Mouse (Mus musculus) midbrain, embryonic 11.5 days (tissue): ENCODE results near the gene Zfand3. TPM values are rescaled to one million over a fixed set of nuclear protein-coding genes. Genes with fewer than 3 reads are reported as not detected.
A peak's percentile ranks its signal among the peaks of the same experiment; 100 is the strongest.

Experiments
- ATAC-seq: fragments of 200-750 bp; cut with Nextera tagmentation; 2 replicates; pipeline ENCODE4 v1.8.0; 2017; ENCODE audit warnings: moderate TSS enrichment, moderate library complexity; ENCODE audit not compliant: low FRiP score
- DNase-seq: peaks from one replicate; pipeline ENCODE4 v3.0.0; 2015; ENCODE audit warnings: low spot score; ENCODE audit errors: missing footprints
- H3K27ac ChIP-seq: fragments of 300-500 bp; sonication (generic); 2 replicates; pipeline ENCODE4 v1.5.1; 2014; ENCODE audit warnings: low read depth, low read length
- H3K27me3 ChIP-seq: fragments of 300-500 bp; sonication (generic); 2 replicates; pipeline ENCODE4 v1.6.1; 2014; ENCODE audit warnings: mild to moderate bottlenecking, low read length, moderate library complexity, mixed read lengths; ENCODE audit not compliant: control insufficient read depth, insufficient read depth
- H3K36me3 ChIP-seq: fragments of 300-500 bp; sonication (generic); 2 replicates; pipeline ENCODE4 v1.6.1; 2014; ENCODE audit warnings: mild to moderate bottlenecking, low read length, moderate library complexity, mixed read lengths; ENCODE audit not compliant: control insufficient read depth, insufficient read depth
- H3K4me1 ChIP-seq: fragments of 300-500 bp; sonication (generic); 2 replicates; pipeline ENCODE4 v1.6.1; 2014; ENCODE audit warnings: low read length; ENCODE audit not compliant: control insufficient read depth, insufficient read depth
- H3K4me2 ChIP-seq: fragments of 300-500 bp; sonication (generic); 2 replicates; pipeline ENCODE4 v1.6.1; 2014; ENCODE audit warnings: mild to moderate bottlenecking, moderate library complexity
- H3K4me3 ChIP-seq: fragments of 300-500 bp; sonication (generic); 2 replicates; pipeline ENCODE4 v1.5.1; 2014; ENCODE audit warnings: low read depth, low read length
- H3K9ac ChIP-seq: fragments of 300-500 bp; sonication (generic); 2 replicates; pipeline ENCODE4 v1.6.1; 2014; ENCODE audit warnings: low read length
- H3K9me3 ChIP-seq: fragments of 300-500 bp; sonication (generic); 2 replicates; pipeline ENCODE4 v1.6.1; 2016; ENCODE audit warnings: low read length; ENCODE audit not compliant: control insufficient read depth
- WGBS: fragments of 180-500 bp; shearing (Covaris S2); extraction: QIAGEN DNeasy Blood & Tissue Kit; methylation state at CpG from one replicate; pipeline ENCODE4 v1.1.7; 2014; 5-methylcytosine and 5-hydroxymethylcytosine counted together
- polyA plus RNA-seq: library from polyadenylated mRNA; unstranded; fragments of >200 nt; fragmentation: Nextera tagmentation; extraction: Ambion mirVana; gene quantifications from 2 replicates; pipeline ENCODE4 v1.2.1, GENCODE M21; 2014

The Zfand3 gene
- polyA plus RNA-seq, 1 experiment from 2014 or later, result 63.9 TPM

DNA sequence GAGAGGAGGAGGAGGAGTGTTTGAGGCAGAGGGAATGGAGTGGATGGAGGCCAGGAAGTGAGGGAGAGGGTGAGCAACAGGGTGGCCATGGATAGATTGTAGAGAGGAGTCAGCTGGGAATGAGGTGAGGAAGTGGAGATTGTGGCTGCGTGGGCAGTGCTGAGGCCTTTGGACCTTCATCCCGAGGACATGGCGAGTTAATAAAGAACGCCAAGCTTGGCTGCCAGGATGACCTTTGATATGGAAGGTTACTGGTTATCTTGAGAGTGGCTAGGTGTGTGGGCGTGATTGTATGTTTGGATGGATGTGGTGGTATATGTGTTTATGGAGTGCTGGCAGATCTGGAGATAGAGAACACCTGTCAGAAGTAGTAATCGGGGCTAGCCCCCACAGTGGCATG lies 3.4 kb downstream of the Zfand3 start:
- H3K9me3 ChIP-seq, result no peaks in the 10 kb centered on the region
- no peak overlapping the region for H3K4me3 ChIP-seq
- no peak for ATAC-seq
- no peak overlapping the region for H3K9ac ChIP-seq
- no peak overlapping the region; the same call in 1 of the 2 replicates for H3K4me2 ChIP-seq
- H3K27ac ChIP-seq, result no peak overlapping the region
- H3K27me3 ChIP-seq, result no peaks in the 10 kb centered on the region
- DNase-seq, result no peak
- H3K36me3 ChIP-seq, result no peaks in the 10 kb centered on the region
- H3K4me1 ChIP-seq, result peaks cover 26% of the 10 kb centered on the region
- 84% methylated on average over 6 of the region's 6 CpGs for WGBS

GRCm38 (mm10) chr17:30008392-30008791 lies 3.9 kb downstream of the Zfand3 start:
- H3K9ac ChIP-seq, result no peak overlapping the region

DNA sequence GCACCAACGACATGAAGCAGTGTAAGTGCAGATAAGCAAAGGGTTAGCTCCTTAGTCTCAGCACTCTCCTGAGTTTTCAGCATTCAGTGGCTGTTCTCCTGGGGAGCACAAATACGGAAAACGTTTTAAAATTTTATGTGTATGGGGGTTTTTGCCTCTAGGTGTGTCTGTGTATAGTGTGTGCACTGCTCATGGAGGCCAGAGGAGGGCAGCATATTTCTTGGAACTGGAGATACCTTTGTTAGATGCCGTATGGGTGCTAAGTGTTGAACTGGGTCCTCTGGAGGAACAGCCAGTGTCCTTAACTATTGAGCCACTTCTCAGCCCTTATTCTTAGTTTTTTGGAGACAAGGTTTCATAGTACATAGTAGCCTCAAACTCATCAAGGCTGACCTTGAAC lies 10.1 kb downstream of the Zfand3 start:
- Histone ChIP-seq H3K9me3 (no peaks in the 10 kb centered on the region), H3K4me1 (no peaks in the 10 kb centered on the region), H3K4me2 (no peak overlapping the region), H3K36me3 (no peaks in the 10 kb centered on the region), H3K4me3 (no peak overlapping the region), H3K27ac (no peak overlapping the region), H3K27me3 (no peaks in the 10 kb centered on the region), H3K9ac (no peak overlapping the region)
- ATAC-seq (no peak), DNase-seq (no peak)
- 94% methylated on average over 4 of the region's 4 CpGs for WGBS

More at GRCm38 (mm10) chr17:30008392-30008791, 3.9 kb downstream of the Zfand3 start:
- Histone ChIP-seq H3K4me1 (peaks cover 23% of the 10 kb centered on the region), H3K27me3 (no peaks in the 10 kb centered on the region), H3K9me3 (no peaks in the 10 kb centered on the region), H3K4me2 (peak overlapping the region; percentile 6; the same call in 1 of the 2 replicates), H3K36me3 (no peaks in the 10 kb centered on the region), H3K4me3 (no peak overlapping the region), H3K27ac (no peak overlapping the region)
- ATAC-seq, result no peak
- DNase-seq, result no peak

GRCm38 (mm10) chr17:30018927-30019610 lies 14.5 kb downstream of the Zfand3 start:
- 91% methylated on average over 12 of the region's 12 CpGs for WGBS
- Histone ChIP-seq H3K36me3 (no peaks in the 10 kb centered on the region), H3K4me3 (no peak overlapping the region), H3K27me3 (no peaks in the 10 kb centered on the region), H3K9me3 (no peaks in the 10 kb centered on the region), H3K27ac (no peak overlapping the region), H3K9ac (no peak overlapping the region), H3K4me1 (0 out of 2 replicates have a peak, but pooled peaks cover 3% of the 10 kb centered on the region), H3K4me2 (no peak overlapping the region)
- ATAC-seq (no peak), DNase-seq (no peak)

GRCm38 (mm10) chr17:30019942-30020341 lies 15.4 kb downstream of the Zfand3 start:
- Histone ChIP-seq H3K4me3 (no peak overlapping the region), H3K36me3 (no peaks in the 10 kb centered on the region), H3K4me1 (0 out of 2 replicates have a peak, but pooled peaks cover 3% of the 10 kb centered on the region), H3K9ac (no peak overlapping the region), H3K9me3 (no peaks in the 10 kb centered on the region), H3K27me3 (no peaks in the 10 kb centered on the region), H3K27ac (no peak overlapping the region), H3K4me2 (no peak overlapping the region)
- DNase-seq (no peak), ATAC-seq (no peak)
- 90% methylated on average over 6 of the region's 6 CpGs for WGBS

DNA sequence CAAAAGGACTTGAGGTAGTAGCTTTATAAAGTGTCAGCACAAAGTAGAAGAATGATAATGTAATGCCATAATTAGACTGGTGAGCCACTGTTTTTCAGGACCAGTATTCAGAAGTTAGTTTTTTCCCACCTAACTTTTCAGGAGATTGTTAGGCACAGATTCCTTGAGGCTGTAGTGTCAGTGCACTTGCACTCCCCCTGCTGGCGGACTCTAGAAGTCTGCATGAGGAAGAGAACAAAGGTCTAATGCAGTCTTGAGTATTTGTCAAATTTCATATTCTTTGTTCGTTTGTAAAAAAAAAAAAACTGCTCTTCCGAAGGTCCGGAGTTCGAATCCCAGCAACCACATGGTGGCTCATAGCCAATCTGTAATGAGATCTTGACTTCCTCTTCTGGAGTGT lies 20.1 kb downstream of the Zfand3 start:
- H3K4me1 ChIP-seq, result peaks cover 8% of the 10 kb centered on the region; the same call in 1 of the 2 replicates
- 64% methylated on average over 5 of the region's 5 CpGs for WGBS

GRCm38 (mm10) chr17:30026617-30027016 lies 22.1 kb downstream of the Zfand3 start:
- H3K9ac ChIP-seq, result no peak overlapping the region
- ATAC-seq, result no peak
- H3K4me1 ChIP-seq, result peaks cover 5% of the 10 kb centered on the region; the same call in 1 of the 2 replicates
- 62% methylated on average over 6 of the region's 6 CpGs for WGBS
- DNase-seq, result no peak
- no peak overlapping the region for H3K27ac ChIP-seq
- no peaks in the 10 kb centered on the region for H3K36me3 ChIP-seq
- H3K27me3 ChIP-seq, result no peaks in the 10 kb centered on the region
- H3K4me3 ChIP-seq, result no peak overlapping the region
- H3K9me3 ChIP-seq, result no peaks in the 10 kb centered on the region
- no peak overlapping the region for H3K4me2 ChIP-seq

More for the DNA sequence above, 20.1 kb downstream of the Zfand3 start:
- DNase-seq (peak; percentile 91), ATAC-seq (no peak)
- H3K27me3 ChIP-seq, result no peaks in the 10 kb centered on the region
- H3K27ac ChIP-seq, result no peak overlapping the region
- H3K4me3 ChIP-seq, result no peak overlapping the region
- H3K4me2 ChIP-seq, result no peak overlapping the region
- no peaks in the 10 kb centered on the region for H3K9me3 ChIP-seq
- no peaks in the 10 kb centered on the region for H3K36me3 ChIP-seq
- no peak overlapping the region for H3K9ac ChIP-seq

DNA sequence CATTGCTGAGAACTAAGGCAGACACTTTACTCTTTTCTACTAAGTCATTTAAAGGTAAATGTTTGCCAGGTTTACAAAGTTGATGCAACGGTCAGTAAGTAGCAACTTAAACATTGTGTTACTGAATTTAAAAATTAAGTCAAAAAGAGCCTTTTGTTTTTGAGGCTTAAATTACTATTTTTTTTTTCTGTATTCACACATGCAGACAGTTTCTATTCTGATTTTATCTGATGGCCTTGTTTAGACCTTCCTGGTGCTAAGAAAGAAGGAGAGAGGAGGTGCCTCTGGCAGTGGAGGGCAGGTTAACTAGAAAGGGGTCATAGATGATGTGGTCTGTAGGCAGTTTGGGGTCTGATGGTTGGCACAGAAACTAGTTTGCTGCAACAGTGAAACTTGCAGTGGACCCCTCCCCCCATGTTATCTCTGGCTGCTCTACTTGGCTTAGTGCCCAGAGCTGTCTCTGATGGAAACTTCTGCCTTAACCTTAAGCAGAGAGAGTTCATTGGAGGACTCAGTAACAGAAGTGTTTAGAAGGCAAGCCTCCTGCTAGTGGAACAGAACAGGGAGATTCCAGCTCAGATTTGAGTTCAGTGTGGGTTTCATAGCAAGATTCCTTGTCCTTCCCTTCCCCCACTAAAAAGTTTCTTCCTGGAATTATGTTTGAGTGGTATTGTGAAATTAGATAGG lies 23.0 kb downstream of the Zfand3 start:
- Histone ChIP-seq H3K4me2 (no peak overlapping the region), H3K27ac (no peak overlapping the region), H3K4me1 (peaks cover 5% of the 10 kb centered on the region; the same call in 1 of the 2 replicates), H3K9me3 (no peaks in the 10 kb centered on the region), H3K36me3 (no peaks in the 10 kb centered on the region), H3K9ac (no peak overlapping the region), H3K27me3 (no peaks in the 10 kb centered on the region), H3K4me3 (no peak overlapping the region)
- ATAC-seq (no peak), DNase-seq (no peak)
- WGBS, result 80% methylated on average over 1 of the region's 1 CpGs

DNA sequence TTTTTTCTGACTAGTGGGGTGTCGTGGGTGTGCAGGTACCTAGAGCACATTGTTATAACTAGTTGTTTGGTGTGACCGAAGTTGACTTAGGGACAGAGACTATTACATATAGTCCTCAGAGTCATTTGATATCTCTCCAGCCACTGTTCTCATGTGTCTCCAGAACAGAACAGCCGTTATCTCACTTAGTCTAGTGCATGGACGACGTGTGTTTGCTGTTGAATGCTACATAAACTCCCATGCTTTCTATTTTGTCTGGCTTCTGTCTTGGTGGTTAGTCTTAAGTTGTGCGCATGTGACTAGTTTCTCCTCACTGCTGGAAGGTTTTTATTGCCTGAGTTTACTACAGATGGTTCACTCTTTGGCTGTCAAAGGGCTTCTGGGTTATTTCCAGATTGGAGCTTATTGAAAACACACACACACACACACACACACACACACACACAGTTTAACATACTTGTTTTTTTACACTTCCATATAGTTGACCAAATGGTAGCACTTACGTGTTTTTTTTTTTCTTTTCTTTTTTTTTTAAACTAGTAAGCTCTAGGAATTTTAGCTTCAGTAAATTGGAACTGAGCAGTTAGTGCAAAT lies 25.2 kb downstream of the Zfand3 start:
- Histone ChIP-seq H3K36me3 (no peaks in the 10 kb centered on the region), H3K9me3 (no peaks in the 10 kb centered on the region), H3K27me3 (no peaks in the 10 kb centered on the region), H3K9ac (no peak overlapping the region), H3K4me3 (no peak overlapping the region), H3K4me2 (no peak overlapping the region), H3K27ac (no peak overlapping the region), H3K4me1 (peaks cover 5% of the 10 kb centered on the region; the same call in 1 of the 2 replicates)
- 92% methylated on average over 7 of the region's 7 CpGs for WGBS
- no peak for DNase-seq
- ATAC-seq, result no peak
